Mouse (Mus musculus) CH12F3 (cell line): ENCODE data around the gene Slc4a2.

Experiments used
- in situ Hi-C: fragments of 300-500 bp; cut with MboI; formaldehyde crosslinking; loops from 2 replicates; pipeline ENCODE4 v1.14.3; 2020; ENCODE audit warnings: low sequenced_read_pairs

Gene Slc4a2

GRCm38 (mm10) chr5:24425421-24426036, 1.9 kb downstream of the Slc4a2 start:
- in situ Hi-C loops: no loop called here

GRCm38 (mm10) chr5:24426037-24426432, 2.4 kb downstream of the Slc4a2 start:
- in situ Hi-C loops: no loop called here

GRCm38 (mm10) chr5:24426556-24427284, 3.1 kb downstream of the Slc4a2 start:
- in situ Hi-C loops: no loop called here

- in situ Hi-C loops: no loop called here
Observed at GRCm38 (mm10) chr5:24427285-24427633, 3.6 kb downstream of the Slc4a2 start.

GRCm38 (mm10) chr5:24427981-24428402, 4.4 kb downstream of the Slc4a2 start:
- in situ Hi-C loops: no loop called here

- in situ Hi-C loops: no loop called here
Observed at GRCm38 (mm10) chr5:24428596-24428995, 5.0 kb downstream of the Slc4a2 start.

GRCm38 (mm10) chr5:24433993-24434392, 10.4 kb downstream of the Slc4a2 start:
- in situ Hi-C loops: no loop called here

GRCm38 (mm10) chr5:24441187-24441586, 17.6 kb downstream of the Slc4a2 start:
- in situ Hi-C loops: no loop called here

GRCm38 (mm10) chr5:24442029-24442428, 18.4 kb downstream of the Slc4a2 start:
- in situ Hi-C loops: no loop called here

- in situ Hi-C loops: no loop called here
Observed at GRCm38 (mm10) chr5:24443204-24443603, 19.6 kb downstream of the Slc4a2 start.

- in situ Hi-C loops: no loop called here
Observed at GRCm38 (mm10) chr5:24443927-24444326, 20.3 kb downstream of the Slc4a2 start.

GRCm38 (mm10) chr5:24444746-24445427, 21.2 kb downstream of the Slc4a2 start, which contains the start of gene Fastk:
TSS of gene Fastk (minus strand) at chr5:24445287.
- in situ Hi-C loops: no loop called here

GRCm38 (mm10) chr5:24445428-24446080, 21.9 kb downstream of the Slc4a2 start:
- in situ Hi-C loops: no loop called here

GRCm38 (mm10) chr5:24446630-24447029, 23.0 kb downstream of the Slc4a2 start:
- in situ Hi-C loops: no loop called here

- in situ Hi-C loops: no loop called here
Observed at GRCm38 (mm10) chr5:24447624-24448298, 24.1 kb downstream of the Slc4a2 start, which contains the start of gene Tmub1. TSS of gene Tmub1 (minus strand) at chr5:24447854.

GRCm38 (mm10) chr5:24451264-24452029, 27.8 kb downstream of the Slc4a2 start:
- in situ Hi-C loops: no loop called here

- in situ Hi-C loops: no loop called here
Observed at GRCm38 (mm10) chr5:24452030-24452690, 28.5 kb downstream of the Slc4a2 start, which contains the start of gene Agap3. TSS of gene Agap3 (plus strand) at chr5:24452177.

- in situ Hi-C loops: no loop called here
Observed at GRCm38 (mm10) chr5:24452691-24453233, 29.1 kb downstream of the Slc4a2 start.
